Mouse (Mus musculus): ENCODE results near the gene Clic4.
A peak's percentile ranks its signal among the peaks of the same experiment; 100 is the strongest.

GRCm38 (mm10) chr4:135269656-135270341 is 2.8 kb downstream of the Clic4 start:
- TF ChIP-seq CTCF (IDR thresholded peaks at IDR 0.05; ENCODE audit: control insufficient read depth, insufficient read depth, insufficient read length) = no peak
- no peak for TF ChIP-seq USF1 (IDR thresholded peaks at IDR 0.05; ENCODE audit: low read depth)
- no peak for TF ChIP-seq MYOG (IDR thresholded peaks at IDR 0.05; ENCODE audit: control insufficient read depth, extremely low read depth, insufficient read length)
- TF ChIP-seq CEBPB (IDR thresholded peaks at IDR 0.05; ENCODE audit: low read depth) = no peak
- no peak for TF ChIP-seq MAX (IDR thresholded peaks at IDR 0.05)
- no peak for TF ChIP-seq FOSL1 (IDR thresholded peaks at IDR 0.05; ENCODE audit: insufficient read depth, low read length, poor library complexity, severe bottlenecking)
- TF ChIP-seq MYOD1 (IDR thresholded peaks at IDR 0.05; ENCODE audit: control insufficient read depth, insufficient read length, low read depth) = peak; percentile 29

Data from C2C12 (cell line).